Mouse (Mus musculus): Measurements from ENCODE around the gene Itpkc.

The Itpkc gene

DNA sequence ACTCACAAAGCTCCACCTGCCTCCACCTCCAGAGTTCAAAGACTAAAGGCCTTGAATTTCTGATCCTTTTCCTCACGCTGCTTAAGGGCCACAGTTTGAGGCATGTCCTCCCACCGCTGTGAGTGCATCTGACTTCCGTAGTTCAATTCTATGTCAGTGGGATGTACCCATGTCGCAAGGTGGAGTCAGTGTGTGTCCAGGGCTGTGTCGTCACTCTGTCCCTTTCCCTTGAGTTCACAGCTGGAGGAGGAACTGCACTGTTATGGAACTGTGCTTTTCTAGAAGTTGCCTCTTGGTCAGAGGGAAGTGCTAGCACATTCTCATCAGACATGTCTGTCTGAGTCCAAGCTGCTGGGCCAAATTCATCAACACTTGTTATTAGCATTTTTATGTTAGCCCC, 10.1 kb upstream of the Itpkc start:
- intact Hi-C loops (cut with DNase I): no loop called here

DNA sequence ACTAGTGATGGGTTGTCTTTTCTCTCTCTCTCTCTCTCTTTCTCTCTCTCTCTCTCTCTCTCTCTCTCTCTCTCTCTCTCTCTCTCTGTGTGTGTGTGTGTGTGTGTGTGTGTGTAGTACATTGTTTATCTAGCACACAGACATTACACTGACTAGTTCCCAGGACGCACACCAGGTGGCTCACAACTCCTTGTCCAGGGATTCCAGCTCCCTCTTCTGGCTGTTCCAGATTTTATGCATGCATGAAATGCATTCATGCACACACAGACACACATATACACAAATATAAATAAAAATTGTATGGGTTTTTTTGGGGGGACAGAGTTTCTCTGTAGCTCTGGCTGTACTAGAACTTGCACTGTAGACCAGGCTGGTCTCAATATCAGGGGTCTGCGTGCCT, 9.1 kb upstream of the Itpkc start:
- intact Hi-C loops (cut with DNase I): no loop called here

DNA sequence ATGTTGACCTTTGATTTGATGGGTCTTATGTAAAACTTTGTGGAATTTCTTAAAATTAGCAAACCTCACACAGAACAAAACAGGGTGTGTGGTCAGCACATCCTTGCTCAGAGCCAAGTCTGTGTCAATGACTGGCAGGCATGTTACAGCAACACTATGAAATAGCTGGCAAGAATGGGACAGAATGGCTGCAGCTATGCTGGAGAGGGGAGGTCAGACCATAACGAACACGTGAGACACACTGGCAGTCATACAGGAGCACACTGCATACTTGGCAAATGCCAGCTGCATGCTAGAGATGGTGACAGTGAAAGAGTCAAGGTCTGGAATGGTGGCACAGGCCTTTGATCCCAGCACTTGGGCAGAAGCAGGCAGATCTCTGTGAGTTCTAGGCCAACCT, 7.3 kb upstream of the Itpkc start:
- intact Hi-C loops (cut with DNase I): no loop called here

DNA sequence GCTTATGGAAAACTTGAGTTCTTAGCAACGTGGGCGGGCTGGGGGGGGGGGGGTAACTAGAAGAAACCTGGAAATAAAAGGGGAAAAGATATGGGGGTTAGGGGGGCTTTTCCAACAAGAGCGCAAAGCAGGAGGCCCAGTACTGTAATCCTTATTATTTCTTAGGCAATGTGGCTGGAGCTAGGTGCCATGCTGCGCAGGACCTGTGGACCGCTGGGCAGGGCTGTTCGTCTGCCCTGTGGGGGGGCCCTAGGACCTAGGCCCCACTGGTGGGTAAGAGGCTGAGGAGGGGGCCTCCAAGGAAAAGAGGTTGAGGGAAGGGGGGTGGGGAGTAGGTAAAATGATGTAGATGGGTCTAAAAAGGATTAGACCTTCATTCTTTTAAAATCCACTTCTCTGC, 4.8 kb upstream of the Itpkc start:
- intact Hi-C loops (cut with DNase I): no loop called here

DNA sequence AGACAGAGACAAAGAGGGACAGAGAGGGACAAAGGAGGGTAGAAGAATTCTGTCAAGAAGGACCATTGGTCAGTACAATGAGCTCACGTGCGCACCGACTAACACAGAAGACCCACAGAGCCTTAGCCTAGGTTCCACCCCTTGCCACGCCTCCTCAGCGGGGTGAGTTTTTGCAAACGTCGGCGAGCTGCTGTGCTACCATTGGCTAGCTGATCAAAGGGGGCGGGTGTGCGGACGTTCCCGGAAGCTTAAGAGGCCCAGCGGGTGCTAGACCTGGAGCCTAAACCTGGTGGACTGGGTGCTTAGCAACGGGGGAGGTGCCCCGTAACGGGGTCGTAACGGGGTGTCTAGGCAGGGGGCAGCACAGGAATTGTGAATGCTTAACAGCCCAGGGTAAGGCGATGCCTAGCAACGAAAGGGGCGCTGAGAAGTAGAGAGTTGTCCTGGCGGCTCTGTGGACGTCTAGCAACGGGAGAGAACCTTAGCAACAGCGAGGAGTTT, 4.4 kb upstream of the Itpkc start, which contains the start of gene Coq8b:
Coq8b (plus strand) TSS at position 243 of the 501 bp plus-strand sequence.
- intact Hi-C loops (cut with DNase I): no loop called here

DNA sequence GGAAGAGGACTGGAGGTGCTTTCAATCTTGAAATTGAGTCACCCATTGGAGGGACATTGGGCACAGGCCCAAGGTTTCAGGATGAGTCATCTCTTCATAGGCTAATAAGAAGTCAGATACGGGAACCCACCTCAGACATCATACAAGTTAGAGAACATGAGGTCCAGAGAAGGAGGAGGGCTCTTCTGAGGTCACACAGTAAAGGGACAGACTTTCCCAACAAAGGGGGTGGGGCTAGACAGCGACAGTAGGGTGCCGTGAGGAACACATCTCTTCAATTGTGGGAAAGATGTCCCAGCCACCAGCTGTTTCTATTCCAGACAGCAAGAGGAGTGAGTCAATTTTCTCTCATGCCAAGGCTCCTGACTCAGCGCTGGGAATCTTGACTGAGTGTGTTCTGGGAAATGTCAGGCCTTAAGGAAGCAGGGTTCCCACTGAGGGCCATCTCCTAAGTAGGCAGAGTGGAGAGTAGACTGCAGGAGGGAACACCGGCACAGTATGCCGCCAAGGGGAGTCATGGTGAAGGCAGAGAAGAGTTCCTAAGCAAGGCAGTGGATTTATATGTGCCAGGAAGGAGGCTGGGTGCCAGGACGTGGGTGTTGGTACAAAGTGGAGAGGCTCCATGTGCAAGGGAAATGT, 3.4 kb upstream of the Itpkc start:
- intact Hi-C loops (cut with DNase I): no loop called here

DNA sequence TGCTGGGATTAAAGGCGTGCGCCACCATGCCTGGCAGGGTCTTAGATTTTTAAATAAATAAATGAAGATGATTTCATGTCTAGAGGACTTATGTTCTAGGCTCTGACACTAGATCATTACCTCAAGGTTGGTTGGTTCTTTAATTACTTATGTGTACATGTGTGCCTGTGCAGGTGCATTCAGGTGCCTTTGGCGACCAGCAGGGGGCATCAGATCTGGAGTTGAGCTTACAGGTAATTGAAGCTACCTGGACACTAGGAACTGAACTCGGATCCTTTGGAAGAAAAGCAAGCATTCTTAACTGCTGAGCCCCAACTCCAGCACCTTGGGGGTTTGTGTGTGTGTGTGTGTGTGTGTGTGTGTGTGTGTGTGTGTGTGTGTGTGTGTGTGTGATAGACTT, 2.3 kb upstream of the Itpkc start:
- intact Hi-C loops (cut with DNase I): no loop called here

DNA sequence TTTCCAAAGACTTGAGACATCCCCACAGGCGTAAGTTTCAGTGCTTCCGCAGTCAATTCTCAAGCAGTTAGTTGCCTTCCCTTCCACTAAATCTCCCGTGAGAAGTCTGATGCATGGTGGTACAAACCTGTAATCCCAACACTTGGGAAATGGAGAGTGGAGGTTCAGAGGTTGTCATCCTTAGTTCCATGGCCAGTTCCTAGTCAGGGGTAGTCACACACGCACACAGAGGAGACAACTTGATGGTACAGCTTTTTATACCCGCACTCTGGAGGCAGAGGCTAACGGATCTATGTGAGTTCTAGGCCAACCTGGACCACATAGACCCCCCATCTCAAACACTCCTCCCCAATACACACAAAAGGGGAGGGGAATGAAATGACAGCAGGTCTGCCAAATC, 404 bp upstream of the Itpkc start:
- intact Hi-C loops (cut with DNase I): loop anchor here (1.0 to 5.0 kb wide), 2 partner anchors 33 to 62 kb away; partner anchors contain the start of genes Egln2 and Snrpa

DNA sequence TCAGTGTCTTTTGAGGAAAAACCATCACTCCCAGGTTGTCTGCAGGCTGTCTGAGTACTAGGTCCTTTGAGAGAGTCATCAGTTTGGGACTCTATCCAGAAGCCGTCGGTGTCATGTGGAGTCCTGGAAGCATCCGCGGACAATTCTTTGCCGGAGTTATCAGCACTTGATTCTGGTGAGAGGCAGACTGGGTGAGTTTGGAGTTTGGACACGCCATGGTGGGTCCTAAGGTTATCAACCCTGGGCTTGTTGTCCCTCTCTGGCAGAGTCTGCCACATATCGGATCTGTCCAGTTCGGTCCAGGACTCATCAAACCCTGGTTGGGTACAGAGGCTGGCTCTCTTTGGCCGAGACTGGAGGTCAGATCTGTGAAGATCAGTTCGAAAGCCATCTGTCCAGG, 785 bp downstream of the Itpkc start:
- intact Hi-C loops (cut with DNase I): loop anchor here (1.0 to 5.0 kb wide), 2 partner anchors 31 to 60 kb away; partner anchors contain the start of genes Egln2 and Snrpa

DNA sequence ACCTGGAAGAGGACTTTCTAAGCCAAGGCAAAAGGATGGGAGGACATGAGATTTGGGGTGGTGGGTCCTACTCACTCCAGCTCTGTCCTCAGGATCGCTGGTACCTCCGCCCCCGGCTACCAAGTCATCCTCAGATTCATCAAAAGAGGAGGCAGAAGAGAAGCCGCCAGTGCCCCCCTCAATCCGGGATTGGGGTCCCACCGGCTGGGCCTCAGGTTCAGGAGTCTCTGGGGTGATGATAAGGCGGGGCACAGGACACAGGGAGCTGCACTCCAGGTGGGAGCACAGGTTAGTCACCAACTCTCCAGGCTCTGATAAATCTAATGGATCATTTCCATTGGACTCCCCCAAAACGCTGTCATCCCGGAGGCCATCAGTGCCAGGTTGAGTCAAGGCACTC, 1.2 kb downstream of the Itpkc start:
- intact Hi-C loops (cut with DNase I): loop anchor here (5.0 kb wide), 1 partner anchor 60 kb away; the partner anchor contains the start of gene Egln2

DNA sequence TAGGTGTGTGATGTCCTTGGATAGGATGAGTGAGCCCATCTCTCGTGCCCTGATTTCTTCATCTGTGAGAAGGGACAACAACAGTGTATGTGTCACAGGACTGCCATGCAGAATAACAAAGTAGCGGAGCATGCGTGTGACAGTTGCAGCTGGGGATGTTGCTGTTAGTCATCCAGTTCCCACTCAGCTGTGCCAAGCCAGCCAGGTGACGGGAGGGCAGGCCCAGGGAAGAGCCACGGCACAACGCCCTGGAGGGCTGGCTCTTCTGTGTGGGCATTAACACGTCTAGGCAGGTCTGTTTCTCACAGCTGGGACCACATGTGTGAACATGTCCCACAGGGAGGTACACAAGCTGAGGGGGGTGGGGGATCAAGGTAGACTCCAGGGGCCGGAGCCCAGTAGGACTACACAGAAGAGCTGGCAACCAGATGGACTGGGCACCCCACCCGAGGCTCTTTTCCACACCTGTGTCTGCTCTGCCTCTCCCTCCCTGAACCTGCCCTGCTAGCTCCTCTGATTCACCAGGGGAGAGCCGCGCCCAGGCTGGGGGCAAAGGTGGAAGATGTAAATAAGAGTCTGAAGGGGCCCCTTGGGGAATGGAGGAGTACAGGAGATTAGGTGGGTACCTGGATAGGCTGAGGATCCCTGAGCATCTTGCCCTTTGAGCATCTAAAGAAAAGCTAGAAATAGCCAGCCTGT, 3.4 kb downstream of the Itpkc start:
- intact Hi-C loops (cut with DNase I): loop anchor here (5.0 kb wide), 1 partner anchor 58 kb away; the partner anchor contains the start of gene Egln2

DNA sequence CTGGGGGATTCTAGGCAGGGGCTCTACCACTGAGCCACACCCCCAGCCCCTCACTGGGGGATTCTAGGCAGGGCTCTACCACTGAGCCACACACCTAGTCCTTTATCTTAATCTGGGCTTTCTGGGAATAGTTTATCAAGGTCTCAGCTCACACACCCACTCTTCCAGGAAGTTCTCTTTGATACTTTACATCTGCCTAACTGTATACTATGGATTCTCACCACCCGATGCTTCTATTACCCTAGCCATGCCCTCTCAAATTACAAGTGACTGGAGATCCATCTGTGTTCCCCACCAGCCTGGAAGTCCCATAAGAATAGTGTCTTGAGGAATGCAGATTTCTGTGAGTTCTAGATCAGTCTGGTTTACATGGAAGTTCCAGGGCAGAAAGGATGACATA, 5.9 kb downstream of the Itpkc start:
- intact Hi-C loops (cut with DNase I): no loop called here

DNA sequence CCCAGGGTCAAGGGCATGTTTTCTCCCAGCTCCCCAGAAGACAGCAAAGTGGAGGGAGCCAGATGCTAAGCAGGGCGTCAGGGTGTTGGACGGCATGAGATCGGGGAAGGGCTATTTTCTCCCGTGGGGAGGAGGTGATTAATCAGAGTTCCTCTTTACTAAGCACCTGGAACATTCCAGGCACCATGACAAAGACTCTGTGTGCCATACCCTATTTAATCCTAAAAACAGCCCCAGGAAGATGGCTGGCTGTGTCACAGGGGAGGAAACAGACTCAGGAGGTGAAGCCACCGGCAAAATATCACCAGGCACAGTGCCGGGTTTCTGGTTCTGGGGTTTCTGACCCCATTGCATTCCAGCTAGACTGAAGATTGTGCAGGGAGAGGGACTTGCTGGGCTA, 6.5 kb downstream of the Itpkc start:
- intact Hi-C loops (cut with DNase I): no loop called here

DNA sequence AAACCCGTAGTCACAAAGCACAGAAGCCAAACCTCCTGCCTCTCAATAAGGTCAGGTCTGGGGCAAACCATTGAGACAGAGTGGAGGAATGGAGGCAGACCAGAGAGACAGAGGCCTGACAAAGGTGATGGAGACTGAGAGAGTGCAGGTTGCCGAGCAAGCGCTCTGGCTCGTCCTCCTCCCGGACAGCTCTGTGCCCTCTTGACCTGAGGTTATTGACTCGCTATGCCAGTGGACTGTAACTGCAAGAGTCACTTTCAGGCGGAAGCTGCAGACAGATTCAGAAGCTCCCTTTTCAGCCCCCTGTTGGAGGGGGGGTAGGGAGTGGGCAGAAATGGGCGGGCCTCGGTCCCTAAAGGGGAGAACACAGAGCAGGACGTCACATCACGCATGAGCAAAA, 8.5 kb downstream of the Itpkc start:
- intact Hi-C loops (cut with DNase I): no loop called here

DNA sequence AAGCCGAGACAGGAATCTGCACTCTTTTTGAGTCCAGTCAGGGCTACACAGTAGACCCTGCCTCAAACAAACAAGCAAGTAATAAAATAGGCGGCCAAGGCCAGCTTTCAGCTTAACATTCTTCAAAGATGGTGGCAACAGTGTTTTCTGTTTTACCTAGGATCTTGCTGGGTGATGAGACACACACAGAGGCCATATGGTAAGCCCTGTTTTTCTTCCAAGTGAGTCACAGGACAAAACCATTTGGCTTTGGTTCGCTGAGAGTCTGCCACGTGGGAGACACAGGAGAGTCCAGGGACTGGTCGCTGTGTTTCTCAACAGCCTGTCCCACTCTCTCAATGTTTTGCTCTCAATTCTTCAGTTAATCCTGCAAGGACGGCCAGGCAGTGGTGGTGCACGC, 9.9 kb downstream of the Itpkc start:
- intact Hi-C loops (cut with DNase I): no loop called here

DNA sequence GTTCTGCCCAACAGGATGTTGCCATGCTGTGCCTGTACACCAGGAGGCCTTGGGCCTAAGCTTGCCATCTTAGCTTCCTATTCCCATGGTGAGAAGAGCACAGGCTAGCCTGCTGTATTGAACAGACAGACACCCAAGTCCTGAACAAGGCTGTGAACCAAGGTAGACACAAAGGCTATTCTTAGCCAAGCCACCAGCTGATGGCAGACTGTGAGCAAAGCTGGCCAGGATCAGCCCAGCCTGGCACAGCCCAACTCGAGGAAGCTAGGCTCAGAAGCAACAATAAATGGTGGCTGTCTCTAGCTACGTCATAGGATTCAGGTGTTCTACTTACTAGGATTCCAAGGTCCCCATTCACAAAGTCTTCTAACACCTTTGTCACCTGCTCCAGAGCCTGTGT, 15.8 kb downstream of the Itpkc start:
- intact Hi-C loops (cut with DNase I): no loop called here

DNA sequence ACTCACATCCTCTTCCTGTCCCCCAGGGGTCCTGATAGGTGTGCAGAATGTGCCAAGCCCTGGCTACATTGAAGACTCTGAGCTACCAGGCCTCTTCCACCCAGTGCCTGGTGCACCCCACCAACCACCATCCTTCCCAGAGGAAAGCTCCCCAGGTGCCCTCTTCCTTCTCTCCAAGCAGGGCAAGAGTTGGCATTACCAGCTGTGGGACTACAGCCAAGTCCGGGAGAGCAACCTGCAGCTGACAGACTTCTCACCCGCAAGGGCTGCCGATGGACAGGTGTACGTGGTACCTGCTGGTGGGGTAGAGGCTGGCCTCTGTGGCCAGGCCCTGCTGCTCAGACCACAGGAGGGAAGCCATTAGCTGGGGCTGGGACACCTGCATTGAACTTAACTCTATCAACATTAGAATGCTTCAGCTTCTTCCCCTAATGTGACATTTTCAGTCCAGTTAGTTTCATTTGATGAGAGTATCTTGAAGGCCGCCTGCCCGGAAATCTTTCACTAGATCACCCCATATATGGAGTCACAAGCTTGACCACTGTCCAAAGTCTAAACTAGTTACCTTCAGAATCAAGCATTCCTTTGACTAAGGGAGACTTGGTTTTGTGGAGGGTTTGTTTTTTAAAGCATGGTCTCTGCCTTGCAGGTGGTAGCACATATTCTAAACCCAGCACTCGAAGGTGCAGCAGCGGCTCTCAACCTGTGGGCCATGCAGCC, 24.6 kb downstream of the Itpkc start:
- intact Hi-C loops (cut with DNase I): no loop called here

DNA sequence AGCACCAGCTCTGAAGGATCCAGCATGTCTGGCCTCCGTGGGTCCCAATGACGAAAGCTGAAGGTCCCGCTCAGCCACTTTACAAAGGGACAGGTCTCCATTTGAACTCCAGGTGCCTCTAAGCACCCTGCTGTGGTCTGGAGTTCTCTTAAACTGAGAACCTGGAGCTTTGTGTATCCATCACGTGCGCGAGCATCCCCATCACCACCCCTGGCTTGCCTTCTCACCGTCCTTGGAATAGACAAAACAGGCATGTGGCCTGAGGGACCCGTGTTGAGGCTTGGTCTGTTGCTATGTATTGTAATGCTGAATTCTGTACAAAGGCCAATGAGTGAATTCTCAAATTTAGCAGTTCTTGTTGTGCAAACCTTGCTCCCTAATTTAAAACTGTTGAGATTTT, 29.7 kb downstream of the Itpkc start:
- intact Hi-C loops (cut with DNase I): no loop called here

DNA sequence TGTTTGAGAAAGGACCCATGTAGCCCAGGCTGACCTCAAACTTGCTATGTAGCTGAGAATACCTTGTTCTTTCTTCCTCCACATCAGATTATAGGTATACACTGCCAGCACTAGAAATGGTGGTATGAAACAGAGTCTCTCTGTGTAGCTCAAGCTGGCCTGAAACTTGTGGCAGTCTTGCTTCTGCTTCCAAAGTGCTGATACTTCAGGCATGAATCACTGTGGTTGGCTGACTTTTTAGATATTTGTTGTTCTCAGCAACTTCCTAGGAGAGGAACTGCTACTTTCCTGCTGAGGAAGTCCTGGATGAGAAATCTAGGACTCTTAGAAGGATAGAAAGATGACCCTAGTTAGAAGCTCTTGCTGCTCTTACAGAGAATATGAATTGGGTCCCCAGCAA, 30.1 kb downstream of the Itpkc start:
- intact Hi-C loops (cut with DNase I): no loop called here

DNA sequence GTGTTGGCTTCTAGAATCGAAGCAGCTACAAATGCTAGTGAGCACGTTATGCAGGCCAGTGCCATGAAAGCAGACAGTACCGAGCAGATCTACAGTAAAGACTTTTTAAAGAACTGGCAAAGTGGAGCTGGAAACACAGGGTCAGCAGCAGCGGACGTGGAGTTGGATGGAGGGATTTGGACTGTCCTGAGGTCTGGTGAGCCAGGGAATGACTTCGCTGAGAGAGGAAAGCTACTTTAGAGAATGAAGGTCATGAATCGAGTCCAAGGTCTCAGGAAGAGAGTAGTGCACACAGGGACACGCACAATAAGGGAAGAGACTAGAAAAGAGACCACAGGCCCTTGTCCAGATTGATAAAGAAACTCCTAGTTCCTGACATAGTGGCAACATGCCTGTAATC, 30.8 kb downstream of the Itpkc start:
- intact Hi-C loops (cut with DNase I): no loop called here

DNA sequence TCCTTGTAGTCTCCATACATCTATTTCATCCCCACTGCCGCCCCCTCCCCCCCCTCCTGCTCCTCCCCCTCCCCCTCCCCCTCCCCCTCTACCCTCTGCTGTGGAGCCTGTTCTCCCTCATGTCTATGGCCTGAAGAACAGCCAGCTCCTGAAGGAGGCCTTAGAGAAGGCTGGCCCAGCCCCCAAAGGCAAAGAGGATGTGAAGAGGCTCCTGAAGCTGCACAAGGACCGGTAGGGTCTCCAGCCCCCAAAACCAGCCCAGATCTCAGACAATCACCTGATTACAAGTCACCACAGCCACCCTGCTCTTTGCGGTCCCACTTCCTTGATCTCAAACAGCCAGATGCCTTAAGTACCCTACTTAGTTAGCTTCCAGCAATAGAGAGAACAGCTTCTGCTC, 31.3 kb downstream of the Itpkc start:
- intact Hi-C loops (cut with DNase I): no loop called here
